Mouse (Mus musculus) kidney, adult 2 months (tissue): ENCODE measurements at regions not wholly inside any gene's neighbourhood (a gene's known extent, or its start where the extent isn't known, plus 50 kb on each side); places are given as distances from the start of the nearest gene placed in this dataset.

Source experiments
- DNase-seq: peaks from one replicate; pipeline ENCODE4 v3.0.0; 2021
- H3K27ac ChIP-seq: fragments of 200-500 bp; 2 replicates; pipeline ENCODE4 v1.5.1; 2012; ENCODE audit warnings: low read depth, low read length, control low read depth, inconsistent platforms; ENCODE audit not compliant: insufficient read depth
- H3K27me3 ChIP-seq: fragments of 200-500 bp; replicated peaks from 2 replicates; pipeline ENCODE4 v1.6.1; 2012; ENCODE audit warnings: mild to moderate bottlenecking, moderate library complexity, low read length, inconsistent platforms; ENCODE audit not compliant: control insufficient read depth, insufficient read depth
- H3K36me3 ChIP-seq: fragments of 200-500 bp; 2 replicates; pipeline ENCODE4 v1.6.1; 2012; ENCODE audit warnings: mild to moderate bottlenecking, moderate library complexity, low read length, inconsistent platforms; ENCODE audit not compliant: control insufficient read depth, insufficient read depth
- H3K4me1 ChIP-seq: fragments of 200-500 bp; 2 replicates; pipeline ENCODE4 v1.6.1; 2011; ENCODE audit warnings: low read length; ENCODE audit not compliant: control insufficient read depth, insufficient read depth
- H3K4me3 ChIP-seq: fragments of 200-500 bp; 2 replicates; pipeline ENCODE4 v1.5.1; 2011; ENCODE audit warnings: mild to moderate bottlenecking, low read depth, low read length, control low read depth; ENCODE audit not compliant: insufficient read depth
- CTCF ChIP-seq: fragments of 200-500 bp; conservative IDR thresholded peaks from 2 replicates; pipeline ENCODE4 v1.5.1; 2011; ENCODE audit warnings: low read depth, mild to moderate bottlenecking, control low read depth, low read length, moderate library complexity, mixed read lengths; ENCODE audit not compliant: insufficient read depth, insufficient read length
- POLR2A ChIP-seq: fragments of 200-500 bp; IDR thresholded peaks from one replicate; pipeline ENCODE4 v1.6.1; 2011; ENCODE audit warnings: low read depth, low read length, control low read depth
- WGBS: fragments of 180-500 bp; shearing (Covaris S2); methylation state at CpG from one replicate; pipeline ENCODE4 v1.1.7; 2018; 5-methylcytosine and 5-hydroxymethylcytosine counted together

DNA sequence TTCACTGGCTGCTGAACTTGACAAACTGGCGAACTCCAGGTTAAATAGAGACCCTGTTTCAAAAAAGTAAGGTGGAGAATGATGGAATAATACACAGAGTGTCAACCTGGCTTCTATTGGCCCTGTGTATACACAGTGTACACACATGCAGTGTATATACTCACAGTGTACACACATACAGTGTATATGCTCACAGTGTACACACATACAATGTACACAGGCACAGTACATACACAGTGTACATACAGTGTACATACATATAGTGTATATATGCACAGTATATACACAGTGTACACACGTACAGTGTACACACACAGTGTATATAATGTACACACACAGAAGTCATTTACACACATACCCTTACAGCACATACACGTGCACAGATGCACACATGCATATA is 52.4 kb upstream of the Aldh1b1 start:
- TF ChIP-seq CTCF (no peak), POLR2A (no peak)
- no peak for DNase-seq
- Histone ChIP-seq H3K27ac (no peak overlapping the region), H3K36me3 (no peaks in the 10 kb centered on the region), H3K27me3 (no peaks in the 10 kb centered on the region), H3K4me3 (no peak overlapping the region), H3K4me1 (no peaks in the 10 kb centered on the region)
- WGBS, result 91% methylated on average over 3 of the region's 3 CpGs

- H3K4me3 ChIP-seq, result no peak overlapping the region
- 61% methylated on average over 9 of the region's 9 CpGs for WGBS
- TF ChIP-seq CTCF (no peak), POLR2A (no peak)
- no peak overlapping the region for H3K27ac ChIP-seq
- DNase-seq, result no peak
- no peaks in the 10 kb centered on the region for H3K36me3 ChIP-seq
- H3K27me3 ChIP-seq, result no peaks in the 10 kb centered on the region
- no peaks in the 10 kb centered on the region for H3K4me1 ChIP-seq
These were observed 53.1 kb upstream of the Aldh1b1 start for GRCm38 (mm10) chr4:45745746-45746145.

GRCm38 (mm10) chr4:45744849-45745407 is 53.9 kb upstream of the Aldh1b1 start:
- Histone ChIP-seq H3K27me3 (no peaks in the 10 kb centered on the region), H3K4me3 (no peak overlapping the region), H3K27ac (no peak overlapping the region), H3K4me1 (no peaks in the 10 kb centered on the region), H3K36me3 (no peaks in the 10 kb centered on the region)
- TF ChIP-seq CTCF (no peak), POLR2A (no peak)
- DNase-seq, result no peak
- 96% methylated on average over 4 of the region's 4 CpGs for WGBS

DNA sequence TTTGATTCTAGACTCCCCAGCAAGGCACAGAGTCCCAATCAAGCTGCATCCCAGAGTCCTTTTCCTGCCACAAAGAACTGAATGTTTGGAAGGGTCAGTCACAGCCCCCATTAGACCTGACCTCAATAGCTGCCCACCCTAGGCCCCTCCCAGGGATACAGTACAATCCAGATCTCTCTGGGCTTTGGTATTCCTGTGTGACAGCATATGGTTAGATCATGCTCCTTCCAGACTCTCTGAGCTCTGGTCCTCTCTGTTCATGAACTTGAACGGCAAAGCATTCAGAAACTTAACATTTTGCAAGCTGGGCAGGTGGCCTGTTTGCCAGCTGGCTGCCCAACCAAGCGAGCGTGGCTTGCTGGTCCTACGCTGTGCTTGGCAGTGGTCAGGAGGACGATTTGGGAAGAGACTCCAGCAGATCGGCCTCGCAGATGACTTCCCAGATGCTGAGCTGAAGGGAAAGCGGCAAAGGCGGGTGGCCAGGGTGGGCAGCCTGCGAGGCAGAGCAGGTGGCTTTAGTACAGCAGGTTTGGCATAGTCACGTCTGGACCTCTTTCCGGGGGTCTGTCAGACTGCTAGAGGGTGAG is 58.0 kb upstream of the Aldh1b1 start:
- H3K4me3 ChIP-seq, result no peak overlapping the region
- no peaks in the 10 kb centered on the region for H3K36me3 ChIP-seq
- H3K27ac ChIP-seq, result no peak overlapping the region
- no peak for TF ChIP-seq CTCF
- TF ChIP-seq POLR2A, result no peak
- 74% methylated on average over 12 of the region's 12 CpGs for WGBS
- H3K4me1 ChIP-seq, result no peaks in the 10 kb centered on the region
- no peak for DNase-seq
- H3K27me3 ChIP-seq, result no peaks in the 10 kb centered on the region

DNA sequence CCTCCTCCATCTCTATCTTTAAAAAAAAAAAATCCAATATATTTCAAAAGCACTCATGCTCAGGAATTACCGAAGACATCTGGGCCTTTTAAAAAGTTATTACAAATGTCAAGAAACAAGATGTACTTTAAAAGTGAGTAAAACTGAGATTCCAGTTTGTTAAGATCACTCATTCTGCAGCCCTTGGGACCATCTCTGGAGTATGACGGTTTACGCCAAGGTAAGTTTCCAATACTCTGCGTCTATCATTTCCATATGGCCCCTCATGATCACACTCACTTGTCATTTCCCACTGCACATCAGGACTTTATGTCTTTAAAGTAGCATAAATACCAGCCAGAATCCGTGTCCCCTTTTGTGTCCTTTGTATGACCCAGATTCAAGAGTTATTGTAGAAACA is 58.5 kb upstream of the Aldh1b1 start:
- no peak for TF ChIP-seq POLR2A
- TF ChIP-seq CTCF, result no peak
- no peak overlapping the region for H3K4me3 ChIP-seq
- H3K27ac ChIP-seq, result no peak overlapping the region
- no peaks in the 10 kb centered on the region for H3K36me3 ChIP-seq
- DNase-seq, result no peak
- no peaks in the 10 kb centered on the region for H3K27me3 ChIP-seq
- H3K4me1 ChIP-seq, result no peaks in the 10 kb centered on the region
- WGBS, result 84% methylated on average over 5 of the region's 5 CpGs

- 57% methylated on average over 3 of the region's 3 CpGs for WGBS
- Histone ChIP-seq H3K36me3 (no peaks in the 10 kb centered on the region), H3K27me3 (no peaks in the 10 kb centered on the region), H3K27ac (no peak overlapping the region), H3K4me1 (no peaks in the 10 kb centered on the region), H3K4me3 (no peak overlapping the region)
- TF ChIP-seq POLR2A, result no peak
- no peak for TF ChIP-seq CTCF
- DNase-seq, result no peak
These were observed 59.1 kb upstream of the Aldh1b1 start for GRCm38 (mm10) chr4:45739696-45740095.

- H3K4me1 ChIP-seq, result no peaks in the 10 kb centered on the region
- no peak overlapping the region for H3K4me3 ChIP-seq
- H3K36me3 ChIP-seq, result no peaks in the 10 kb centered on the region
- no peaks in the 10 kb centered on the region for H3K27me3 ChIP-seq
- DNase-seq, result no peak
- no peak for TF ChIP-seq CTCF
- TF ChIP-seq POLR2A, result no peak
- 68% methylated on average over 9 of the region's 9 CpGs for WGBS
- H3K27ac ChIP-seq, result no peak overlapping the region
These were observed 59.7 kb upstream of the Aldh1b1 start for GRCm38 (mm10) chr4:45739168-45739567.
